Mouse (Mus musculus) layer of hippocampus, postnatal 10 days (tissue): Measurements from ENCODE around the gene Stxbp1. TPM values are rescaled to one million over a fixed set of nuclear protein-coding genes. Genes with fewer than 3 reads are reported as not detected.
A peak's percentile ranks its signal among the peaks of the same experiment; 100 is the strongest.

Source experiments
- DNase-seq, 2 experiments: peaks; one replicate each; pipeline ENCODE4 v3.0.0; 2021; ENCODE audit warnings: low spot score in 2 of 2
- long read RNA-seq: library from polyadenylated mRNA; stranded (forward); transcript quantifications from one replicate; pipeline ENCODE4 v2.0.0, GENCODE M21; 2023
- total RNA-seq, 2 experiments: library from RNA; stranded (reverse); gene quantifications; 2 replicates each; pipeline ENCODE4 v1.2.3; 2021

The Stxbp1 gene
- 100 to 1,000 TPM; 525 to 547 TPM for total RNA-seq
- long read RNA-seq, transcript Stxbp1-202 (20 exons, 3,616 nt): minor isoform, 18 of 307 reads
- long read RNA-seq, transcript Stxbp1-201 (19 exons, 3,892 nt): major isoform, 178 of 307 reads
- long read RNA-seq, partial matches to known transcripts: 28 of 307 reads
- long read RNA-seq, other reads (novel, unspliced or antisense): 82 of 307 reads

DNA sequence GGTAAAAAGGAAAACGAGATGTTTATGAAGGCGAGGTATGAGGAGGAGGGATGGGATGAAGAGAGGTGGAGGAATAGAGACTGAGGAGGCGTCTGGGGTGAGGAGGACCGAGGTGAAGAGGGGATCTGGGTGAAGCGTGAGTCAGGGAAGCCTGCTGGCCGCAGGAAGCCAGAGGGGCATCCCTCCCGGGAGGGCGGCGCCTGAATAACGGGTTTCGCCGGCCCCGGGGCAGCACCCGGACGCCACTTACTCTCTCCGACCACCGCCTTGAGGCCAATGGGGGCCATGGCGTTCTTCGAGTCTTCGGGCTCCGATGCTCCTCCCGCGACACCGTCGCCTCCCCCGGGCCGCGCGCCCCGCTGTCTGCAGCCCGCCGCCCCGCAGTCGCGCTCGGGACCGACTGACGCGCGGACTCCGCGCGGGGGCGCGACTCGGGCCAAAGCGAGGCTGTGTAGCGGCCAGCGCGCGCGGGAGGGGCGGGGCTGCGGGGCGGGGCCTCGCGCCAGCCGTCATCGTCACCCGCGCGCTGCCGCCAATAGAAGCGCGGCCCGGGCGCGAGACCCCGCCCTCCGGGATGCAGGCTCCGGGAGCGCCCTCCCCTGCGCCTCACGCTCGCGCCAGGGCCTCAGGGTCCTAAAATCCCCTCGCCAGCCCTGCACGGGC lies at the start of gene Stxbp1:
Gene Stxbp1 (minus strand): TSS at position 441 of the 663 bp plus-strand sequence.
- DNase-seq: peak; percentile 86 to 92

DNA sequence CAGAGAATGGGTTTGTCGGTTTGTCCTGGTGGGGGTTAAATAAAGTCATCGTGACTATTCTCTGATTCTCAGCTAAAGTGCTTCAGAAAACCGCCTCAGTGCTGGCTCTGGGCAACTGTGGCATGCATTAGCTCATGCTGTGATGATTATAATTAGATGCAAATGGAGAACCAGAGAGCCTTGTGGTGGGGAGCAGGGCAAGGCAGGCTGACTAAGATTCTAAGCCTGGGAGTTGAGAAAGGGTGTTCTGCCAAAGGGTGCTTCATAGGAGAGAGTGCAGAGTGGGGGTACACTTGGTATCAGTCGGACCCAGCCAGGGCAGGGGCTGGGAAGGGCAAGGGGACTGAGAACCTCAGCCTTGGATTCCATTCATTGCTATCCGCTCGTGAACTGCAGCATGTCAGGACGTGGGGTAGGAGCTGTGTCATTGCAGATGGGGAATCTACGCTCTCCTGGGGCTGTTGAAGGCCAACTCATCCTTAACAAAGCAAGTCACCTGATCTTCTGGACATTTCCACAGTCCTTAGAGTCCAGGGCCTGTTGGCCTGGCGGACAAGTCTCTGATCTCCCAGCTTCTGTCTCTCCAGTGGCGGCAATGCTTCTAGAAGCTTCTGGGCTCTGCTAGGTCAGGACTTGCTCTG lies 49.6 kb upstream of the Stxbp1 start:
- no peak for DNase-seq

DNA sequence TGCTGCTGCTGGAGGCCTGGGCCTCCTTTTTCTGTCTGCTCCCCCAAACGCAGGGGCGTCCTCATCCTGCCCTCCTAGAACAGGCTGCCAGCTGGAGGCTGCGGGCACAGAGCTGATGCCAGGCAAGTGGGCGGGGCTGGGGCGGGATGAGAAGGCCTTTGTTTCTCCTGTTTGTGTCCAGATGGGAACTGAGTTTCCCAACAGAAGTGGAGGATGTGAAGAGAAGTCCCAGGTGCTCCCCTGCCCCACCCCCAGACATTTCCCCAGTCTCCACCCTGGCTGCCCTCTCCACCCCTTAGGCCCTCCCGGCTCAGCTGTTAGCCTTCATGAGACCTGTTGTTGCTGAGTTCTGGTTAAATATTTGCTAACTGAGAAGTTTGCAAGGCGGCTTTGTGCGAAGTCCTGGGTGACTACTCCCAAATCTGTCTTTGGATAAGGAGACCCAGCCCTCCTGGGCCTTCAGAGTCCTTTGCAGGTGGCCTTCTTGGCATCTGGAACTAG lies 48.6 kb upstream of the Stxbp1 start:
- DNase-seq: peak in 1 of 2 experiments; percentile 51

DNA sequence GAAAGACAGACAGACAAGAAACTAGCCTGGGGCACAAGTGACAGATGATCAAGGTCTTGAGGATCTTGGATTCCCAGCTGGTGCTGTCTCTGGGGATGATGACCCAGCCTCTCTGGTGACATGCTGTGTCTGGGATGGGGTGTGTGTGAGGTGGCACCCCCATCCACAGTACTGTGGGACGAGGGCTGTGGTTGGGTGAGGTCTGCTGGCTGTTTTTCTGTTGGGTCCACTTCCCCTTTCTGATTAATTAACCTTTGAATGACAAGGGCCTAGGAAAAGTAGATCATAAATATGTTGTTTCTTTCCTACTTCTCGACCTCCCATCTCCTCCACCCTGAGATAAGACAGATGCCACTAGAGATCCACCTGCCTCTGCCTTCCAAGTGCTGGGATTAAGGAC lies 47.1 kb upstream of the Stxbp1 start:
- no peak for DNase-seq

DNA sequence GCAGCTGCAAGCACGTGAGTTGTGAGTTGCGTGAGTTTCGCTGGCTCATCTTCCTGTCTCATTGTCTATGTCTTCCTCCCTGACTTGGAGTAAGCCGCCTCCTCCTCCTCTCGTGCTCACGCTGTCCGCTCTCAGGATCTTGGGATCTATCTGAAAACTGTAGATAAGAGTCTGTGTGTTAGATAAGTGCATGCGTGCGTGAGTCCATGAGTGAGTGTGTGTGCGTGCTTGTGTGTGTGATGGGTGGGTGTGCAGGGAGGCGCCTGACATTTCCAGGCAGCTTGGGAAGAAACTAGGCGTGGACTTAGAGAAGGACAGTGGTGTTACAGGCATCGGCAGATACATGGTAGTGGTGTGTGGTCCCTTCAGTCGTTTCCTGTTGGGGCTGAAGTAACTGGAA lies 45.4 kb upstream of the Stxbp1 start:
- DNase-seq: no peak

DNA sequence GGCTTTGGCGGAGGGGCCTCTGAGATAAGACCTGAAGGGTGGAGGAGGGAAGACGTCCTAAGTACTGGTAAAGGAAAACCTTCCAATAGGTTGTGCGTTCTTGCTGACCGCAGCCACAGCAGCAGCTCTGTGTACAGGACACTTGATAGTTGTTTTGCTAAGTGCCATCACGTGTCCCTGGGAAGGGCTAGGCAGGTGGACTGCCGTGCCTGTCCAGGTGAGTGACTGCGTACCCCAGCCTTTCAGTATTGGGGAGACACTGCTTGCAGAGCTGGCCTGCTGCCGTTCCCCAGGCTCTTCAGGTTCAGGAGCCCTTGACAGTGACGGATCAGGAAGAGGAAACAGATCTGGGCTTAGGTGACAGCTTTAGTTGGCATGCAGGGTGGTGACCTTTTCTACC lies 44.2 kb upstream of the Stxbp1 start:
- DNase-seq: no peak

DNA sequence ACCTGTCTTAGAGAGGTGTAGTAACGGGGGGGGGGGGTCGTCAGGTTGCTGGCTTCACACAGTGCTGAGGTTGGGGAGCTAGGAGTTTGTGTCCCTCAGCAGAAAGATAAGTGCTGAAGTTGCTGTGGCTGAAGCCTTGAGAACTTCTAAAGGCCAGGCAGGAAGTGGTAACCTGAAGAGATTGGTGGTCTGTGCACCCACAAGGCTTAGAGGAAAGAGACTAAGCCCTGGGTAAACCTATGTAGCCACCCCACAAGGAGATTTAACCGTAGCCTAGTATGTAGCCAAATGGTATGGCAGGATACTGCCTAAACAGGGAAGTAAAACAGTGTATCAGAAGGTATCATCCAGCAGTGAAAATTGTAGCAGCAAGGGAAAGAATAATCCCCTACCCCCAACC lies 43.2 kb upstream of the Stxbp1 start:
- DNase-seq: no peak

DNA sequence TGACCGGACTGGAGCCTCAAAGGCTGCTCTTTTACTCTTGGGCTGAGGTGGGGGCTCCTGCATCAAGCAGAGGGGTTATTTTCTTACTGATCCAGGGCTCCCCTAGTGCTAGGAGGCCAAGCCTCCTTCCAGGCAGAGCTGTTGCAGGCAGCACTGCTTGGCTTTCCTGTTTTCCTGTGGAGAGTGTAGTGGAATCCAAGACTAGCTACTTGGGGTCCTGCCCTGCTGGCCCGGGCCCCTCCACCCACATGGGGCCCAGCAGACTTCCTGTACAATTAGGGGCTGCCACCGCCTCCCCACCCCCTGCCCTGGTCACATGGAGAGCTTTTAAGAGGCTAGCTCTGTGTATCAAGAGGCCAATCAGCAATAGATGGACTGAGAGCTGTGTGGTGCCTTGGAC lies 41.5 kb upstream of the Stxbp1 start:
- DNase-seq: no peak

DNA sequence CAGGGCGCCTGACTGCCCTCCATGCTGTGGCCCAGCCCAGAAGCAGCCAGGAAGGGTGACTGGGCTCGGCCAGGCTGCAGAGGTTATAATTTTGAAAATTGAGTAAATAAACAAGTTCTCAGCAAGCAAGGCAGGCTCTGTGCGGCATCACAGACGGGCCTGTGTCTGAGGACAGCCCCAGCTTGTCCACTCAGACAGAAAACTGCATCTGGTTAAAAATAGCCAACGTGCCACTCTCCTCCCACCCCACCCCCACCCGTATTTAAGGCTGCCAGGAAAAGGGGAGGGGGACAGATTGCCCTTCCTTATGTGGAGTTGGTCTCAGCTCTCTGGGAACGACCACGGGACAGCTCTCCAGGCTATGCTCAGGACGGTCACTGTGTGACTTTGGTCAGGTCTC lies 41.0 kb upstream of the Stxbp1 start:
- DNase-seq: no peak

DNA sequence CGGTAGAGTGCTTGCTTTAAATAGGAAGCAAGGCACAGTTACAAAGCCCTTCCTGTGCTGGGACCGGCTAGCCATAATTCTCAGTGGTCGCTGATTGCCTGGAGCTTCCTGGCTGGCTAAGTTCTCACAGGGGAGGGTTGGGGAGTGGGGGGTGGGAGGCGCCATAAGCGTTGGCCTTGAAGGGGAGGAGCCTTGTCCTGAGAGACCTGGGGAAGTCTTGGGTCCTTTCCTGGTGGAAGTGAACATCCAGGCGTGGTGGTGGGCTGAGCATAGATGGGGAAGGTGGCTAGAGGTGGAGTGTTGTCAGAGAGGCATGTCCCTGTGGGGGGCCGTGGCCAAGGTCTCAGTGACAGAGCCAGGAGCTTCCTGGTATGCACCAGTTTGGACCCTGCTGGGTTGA lies 37.7 kb upstream of the Stxbp1 start:
- no peak for DNase-seq

DNA sequence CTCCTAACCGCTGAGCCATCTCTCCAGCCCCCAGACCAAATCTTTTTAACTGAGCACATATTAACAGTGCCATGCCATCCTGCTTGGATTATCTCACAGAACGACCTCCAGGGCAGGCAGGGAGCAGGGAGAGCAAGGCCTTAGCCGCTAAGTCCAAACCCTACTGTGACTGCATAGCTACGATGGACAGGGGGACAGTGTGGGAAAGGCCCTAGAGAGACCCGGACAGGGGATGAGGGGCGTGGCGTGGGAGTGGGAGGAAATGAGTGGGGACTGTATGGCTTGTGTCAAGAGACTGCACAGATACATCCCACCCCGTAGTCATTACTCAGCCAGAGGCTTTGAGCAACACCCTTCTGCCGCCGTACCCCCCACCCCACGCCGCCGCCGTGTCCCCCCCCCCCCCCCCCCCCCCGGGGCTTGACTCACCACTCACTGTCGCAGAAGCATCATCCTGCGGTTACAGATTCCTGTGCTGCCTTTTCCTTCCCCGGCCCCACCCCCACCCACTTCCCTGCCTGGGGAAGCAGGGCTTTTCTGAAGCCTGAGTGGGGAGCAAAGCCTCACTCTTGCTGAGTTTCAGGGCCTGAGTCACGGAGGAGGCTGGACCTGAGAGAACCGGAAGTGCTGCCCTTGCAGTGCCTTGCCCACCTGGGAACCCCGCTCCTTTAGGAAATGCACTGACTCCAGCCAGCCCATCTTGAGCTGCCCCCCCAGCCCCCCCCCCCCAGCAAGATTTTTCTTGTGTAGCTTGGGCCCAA lies 35.4 kb upstream of the Stxbp1 start:
- DNase-seq: no peak

DNA sequence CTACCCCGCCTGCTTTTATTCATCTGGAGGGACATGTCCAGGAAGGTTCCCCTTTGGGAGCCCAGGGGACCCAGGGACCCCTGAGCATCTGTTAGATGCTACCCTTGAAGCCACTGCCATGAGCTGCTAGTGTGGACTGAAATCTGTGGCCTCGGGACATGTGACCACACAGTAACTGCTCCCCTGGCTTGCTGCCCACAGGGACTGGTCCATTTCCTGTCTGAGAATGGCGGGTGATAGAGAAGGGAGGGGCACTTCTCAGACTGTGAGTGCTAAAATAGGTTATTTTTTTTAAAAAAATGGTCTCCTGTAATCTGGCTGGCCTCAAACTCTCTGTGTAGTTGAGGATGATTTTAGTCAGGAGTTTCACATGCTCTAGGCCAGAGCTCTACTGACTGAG lies 34.7 kb upstream of the Stxbp1 start:
- no peak for DNase-seq

DNA sequence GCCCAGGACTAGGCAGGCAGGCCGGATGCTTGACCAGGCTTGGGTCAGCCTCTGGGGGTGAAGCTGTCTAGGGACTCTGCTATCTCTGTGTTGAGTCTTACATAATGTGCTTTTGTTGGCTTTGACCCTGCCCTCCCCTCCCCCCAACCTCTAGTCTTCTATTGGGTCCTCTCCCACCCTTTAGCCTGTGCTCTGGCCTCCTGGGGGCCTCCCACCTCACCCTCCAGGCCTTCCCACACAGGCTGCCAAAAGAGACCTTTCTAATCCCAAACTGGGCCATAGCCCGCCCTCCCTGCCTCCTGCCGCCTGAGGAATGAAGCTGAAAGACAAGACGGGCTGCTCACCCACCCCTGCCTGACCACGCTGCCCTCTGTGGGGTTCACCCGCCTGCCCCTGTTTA lies 34.0 kb upstream of the Stxbp1 start:
- DNase-seq: no peak

DNA sequence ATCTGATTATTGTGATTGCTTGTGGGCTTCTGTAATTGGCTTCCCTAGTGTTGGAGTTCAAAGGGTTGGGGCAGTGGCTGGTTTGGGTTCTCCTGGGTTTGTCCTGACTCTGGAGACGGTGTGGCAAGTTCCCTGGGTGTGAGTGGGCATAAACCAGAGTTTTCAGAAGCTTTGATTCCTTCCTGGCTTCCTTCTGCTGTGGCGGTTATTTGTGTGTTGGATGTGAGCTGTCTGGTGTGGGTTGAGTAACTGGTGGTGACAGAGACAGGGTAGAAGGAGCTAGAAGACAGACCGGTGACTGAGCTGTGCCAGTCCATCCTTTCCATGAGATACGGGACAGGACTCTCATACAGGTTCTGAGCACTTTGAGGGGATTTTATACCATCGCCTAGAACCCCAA lies 32.5 kb upstream of the Stxbp1 start:
- DNase-seq: no peak

DNA sequence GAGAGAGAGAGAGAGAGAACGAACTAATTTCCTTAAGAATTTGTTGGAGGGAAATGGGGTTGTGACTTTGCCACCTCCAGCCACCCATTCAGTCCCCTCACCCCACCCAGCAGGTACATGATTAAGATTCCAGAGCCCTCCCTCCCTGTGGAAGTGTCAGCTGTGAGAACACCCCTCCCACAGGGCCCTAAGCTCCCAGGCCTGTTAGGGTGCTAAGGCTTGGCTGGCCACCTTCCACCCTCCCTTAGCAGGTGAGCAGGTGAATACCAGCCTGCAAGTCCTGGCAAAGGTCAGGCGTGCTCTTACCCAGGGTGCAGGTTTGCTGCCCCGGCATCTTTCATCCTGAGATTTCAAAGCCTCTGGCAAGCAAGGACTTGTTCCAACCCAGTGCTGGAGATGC lies 31.4 kb upstream of the Stxbp1 start:
- DNase-seq: no peak

DNA sequence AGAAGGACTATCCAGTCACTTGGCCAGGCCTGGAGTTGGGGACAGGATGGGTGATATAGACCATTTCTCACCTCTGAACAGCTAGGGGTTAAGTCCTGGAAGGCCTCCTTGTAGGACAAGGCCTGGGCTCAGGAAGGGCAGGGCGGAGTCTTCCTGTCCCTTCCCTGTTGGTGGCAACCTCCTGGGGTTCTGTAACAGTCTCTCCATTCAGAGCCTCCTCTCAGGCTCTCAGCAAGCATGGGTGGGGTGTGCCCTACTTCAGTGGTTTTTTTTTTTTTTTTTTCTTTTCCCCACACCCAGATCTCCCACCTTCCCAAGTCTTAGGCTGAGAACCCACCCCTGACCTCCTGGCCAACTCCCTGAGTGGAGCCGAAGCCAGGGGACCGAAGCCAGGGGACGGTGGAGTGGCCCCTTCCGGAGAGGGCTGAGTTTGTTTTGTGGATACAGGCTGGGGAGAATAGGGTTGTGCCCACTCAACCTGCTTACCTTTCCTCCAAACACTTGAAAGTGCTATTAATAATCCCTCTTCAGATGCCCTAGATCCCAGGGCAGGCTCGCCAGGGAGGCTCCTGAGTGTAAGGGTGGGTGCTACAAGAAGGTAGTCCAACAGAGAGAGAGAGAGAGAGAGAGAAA lies 30.8 kb upstream of the Stxbp1 start:
- no peak for DNase-seq

DNA sequence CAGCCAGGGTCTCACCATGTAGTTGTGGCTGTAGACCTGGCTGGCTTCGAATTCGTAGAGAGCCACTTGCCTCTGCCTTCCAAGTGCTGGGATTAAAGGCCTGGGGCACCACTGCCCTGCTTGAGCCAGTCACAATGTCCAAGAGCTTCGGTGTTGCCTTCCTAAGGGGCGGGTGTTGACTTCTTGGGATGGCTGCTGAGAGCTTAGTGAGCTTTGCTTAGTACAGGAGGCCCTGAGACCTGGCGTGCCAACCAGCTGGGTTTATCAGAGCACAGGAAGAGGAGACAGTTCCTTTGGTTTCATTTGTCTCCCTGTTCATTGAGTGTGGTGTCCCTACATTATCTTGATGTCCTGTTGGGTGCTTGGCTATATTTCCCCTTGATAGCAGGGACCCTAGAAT lies 30.3 kb upstream of the Stxbp1 start:
- DNase-seq: no peak

DNA sequence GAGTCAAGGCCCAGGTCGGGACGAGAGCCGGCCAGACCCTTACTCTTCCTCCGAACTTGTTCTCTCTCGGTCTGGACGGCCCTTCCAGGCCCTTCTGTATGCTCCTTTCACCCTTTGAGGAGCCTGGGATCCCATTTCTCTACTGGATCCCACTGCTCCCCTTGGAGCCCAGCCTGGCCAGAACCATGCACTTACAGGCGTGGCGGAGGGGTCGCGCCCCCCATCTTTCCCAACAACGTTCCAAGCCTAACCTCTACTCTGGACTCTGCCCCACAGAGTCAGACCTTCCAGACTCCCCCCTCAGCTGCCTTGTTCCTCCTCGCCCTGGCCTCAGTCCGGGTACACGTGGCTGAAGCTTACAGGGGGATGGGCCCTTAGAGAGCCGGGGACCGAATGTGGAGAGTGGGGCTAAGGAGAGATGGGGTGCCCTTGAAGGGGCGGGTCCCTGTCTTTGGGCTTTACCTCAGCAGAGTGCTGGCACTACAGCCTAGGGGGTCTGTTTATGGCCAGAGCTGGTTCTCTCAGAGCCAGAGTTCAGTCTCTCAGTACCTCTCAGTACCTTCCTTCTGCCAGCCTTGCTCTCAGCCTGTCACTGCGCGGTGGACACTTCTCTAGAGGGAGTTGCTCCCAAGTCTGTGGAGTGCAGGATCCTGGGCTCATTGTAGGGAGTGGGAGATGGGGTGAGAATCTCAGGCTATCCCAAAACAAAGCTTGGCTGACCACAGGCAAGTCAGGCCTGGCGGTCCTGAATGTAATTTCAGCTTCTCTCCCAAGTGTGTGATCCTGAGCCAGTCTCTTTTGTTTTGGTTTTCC lies 29.7 kb upstream of the Stxbp1 start:
- DNase-seq: no peak

DNA sequence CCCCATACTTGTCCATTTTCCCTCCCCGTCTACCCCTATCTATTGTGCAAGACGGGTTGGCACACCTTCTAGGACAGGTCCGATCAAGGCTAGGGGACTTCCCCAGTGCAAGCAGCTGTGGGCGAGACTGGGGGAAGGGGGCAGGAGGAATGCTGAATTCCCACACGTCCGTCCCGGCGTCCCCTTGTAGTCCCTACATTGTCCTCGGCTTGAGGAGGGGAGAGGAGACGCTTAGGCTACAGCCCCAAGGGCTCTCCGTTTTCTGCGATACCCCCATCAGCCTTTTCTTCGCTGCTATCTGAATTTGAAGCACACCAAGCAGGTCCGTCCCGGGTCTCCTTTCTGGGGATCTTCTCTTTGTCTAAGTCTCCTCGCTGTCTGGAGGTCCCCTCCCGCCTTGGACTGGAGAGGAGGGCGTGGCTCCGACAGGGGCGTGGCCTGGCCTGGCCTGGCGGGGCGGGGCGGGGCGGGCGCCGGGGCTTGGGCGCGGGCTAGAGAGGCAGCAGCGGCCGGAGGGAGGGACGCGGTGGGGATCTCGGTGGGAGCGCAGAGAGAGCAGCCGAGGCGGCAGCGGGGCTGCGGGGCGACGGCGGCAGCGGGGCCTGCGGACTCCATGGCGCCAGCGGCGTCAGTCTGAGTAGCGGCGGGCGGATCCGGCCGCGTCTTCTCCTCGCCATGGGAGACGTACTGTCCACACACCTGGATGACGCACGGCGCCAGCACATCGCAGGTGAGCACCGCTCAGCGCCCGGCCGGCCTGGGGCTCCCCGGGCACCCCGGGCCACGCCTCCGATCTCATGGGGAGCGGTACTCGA lies 28.8 kb upstream of the Stxbp1 start, which contains the start of gene Fam129b:
Gene Fam129b (plus strand): TSS at position 440 of the 815 bp plus-strand sequence.
- peak; percentile 76 to 82 for DNase-seq
